Mouse (Mus musculus): ENCODE data around the gene Slc22a8.

DNA sequence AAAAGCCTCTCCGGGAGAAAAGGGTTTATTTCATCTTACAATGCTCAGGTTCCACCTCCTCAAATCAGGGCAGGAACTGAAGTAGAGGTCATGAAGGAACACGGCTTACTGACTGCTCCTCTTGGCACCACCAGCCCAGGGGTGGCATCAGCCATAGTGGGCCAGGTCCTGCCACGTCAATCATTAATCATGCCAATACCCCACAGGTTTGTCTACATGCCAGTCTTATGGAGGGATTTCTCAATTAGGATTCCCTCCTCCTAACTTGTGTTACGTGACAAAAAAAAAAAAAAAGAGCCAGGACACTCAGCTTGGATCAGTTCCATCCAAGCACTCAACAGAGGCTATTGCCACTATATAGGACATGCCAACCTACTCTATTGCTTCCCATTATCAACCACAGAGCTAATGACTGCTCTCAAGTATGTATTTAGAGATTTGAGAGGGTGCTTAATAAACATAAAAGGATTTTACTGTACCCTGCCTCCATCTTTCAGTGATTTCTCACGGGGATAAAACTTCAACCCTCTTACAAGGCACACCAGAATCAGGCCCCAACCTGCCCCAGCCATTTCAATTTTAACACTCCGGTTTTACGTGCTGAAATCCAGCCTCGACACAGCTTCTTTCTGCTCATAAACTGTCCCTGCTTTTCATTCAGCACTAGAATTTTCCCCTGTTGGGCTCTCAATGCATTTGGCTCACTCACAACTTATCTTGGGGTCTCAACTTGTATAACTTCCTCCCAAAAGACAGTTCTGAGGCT is 20.5 kb downstream of the Slc22a8 start:
- no peak for TF ChIP-seq POLR2A (IDR thresholded peaks at IDR 0.05; ENCODE audit: borderline replicate concordance, extremely low read depth, insufficient read depth, insufficient read length, poor library complexity, severe bottlenecking)
- TF ChIP-seq CTCF (IDR thresholded peaks at IDR 0.05; ENCODE audit: borderline replicate concordance, extremely low read depth, insufficient read depth, insufficient read length), result no peak
